Mouse (Mus musculus) left cerebral cortex, adult 18-20 months (tissue): ENCODE results near the gene Slc18a3. TPM values are rescaled to one million over a fixed set of nuclear protein-coding genes. Genes with fewer than 3 reads are reported as not detected.
A peak's percentile ranks its signal among the peaks of the same experiment; 100 is the strongest.

Experiments
- DNase-seq, 2 experiments: peaks; one replicate each; pipeline ENCODE4 v3.0.0; 2021 to 2022; ENCODE audit warnings: low spot score in 2 of 2, mixed read lengths in 1 of 2
- long read RNA-seq, 2 experiments: library from polyadenylated mRNA; stranded (forward); transcript quantifications; one replicate each; pipeline ENCODE4 v2.0.0; 2021
- total RNA-seq, 2 experiments: library from RNA; stranded (reverse); gene quantifications; 2 replicates each; pipeline ENCODE4 v1.2.3; 2021

The Slc18a3 gene
- 1 to 10 TPM; 1.2 to 1.3 TPM for total RNA-seq
- long read RNA-seq, experiment 1, partial matches to known transcripts, result 0 of 1 reads
- long read RNA-seq, experiment 1, other reads (novel, unspliced or antisense), result 0 of 1 reads
- long read RNA-seq, experiment 2, result 0 reads

DNA sequence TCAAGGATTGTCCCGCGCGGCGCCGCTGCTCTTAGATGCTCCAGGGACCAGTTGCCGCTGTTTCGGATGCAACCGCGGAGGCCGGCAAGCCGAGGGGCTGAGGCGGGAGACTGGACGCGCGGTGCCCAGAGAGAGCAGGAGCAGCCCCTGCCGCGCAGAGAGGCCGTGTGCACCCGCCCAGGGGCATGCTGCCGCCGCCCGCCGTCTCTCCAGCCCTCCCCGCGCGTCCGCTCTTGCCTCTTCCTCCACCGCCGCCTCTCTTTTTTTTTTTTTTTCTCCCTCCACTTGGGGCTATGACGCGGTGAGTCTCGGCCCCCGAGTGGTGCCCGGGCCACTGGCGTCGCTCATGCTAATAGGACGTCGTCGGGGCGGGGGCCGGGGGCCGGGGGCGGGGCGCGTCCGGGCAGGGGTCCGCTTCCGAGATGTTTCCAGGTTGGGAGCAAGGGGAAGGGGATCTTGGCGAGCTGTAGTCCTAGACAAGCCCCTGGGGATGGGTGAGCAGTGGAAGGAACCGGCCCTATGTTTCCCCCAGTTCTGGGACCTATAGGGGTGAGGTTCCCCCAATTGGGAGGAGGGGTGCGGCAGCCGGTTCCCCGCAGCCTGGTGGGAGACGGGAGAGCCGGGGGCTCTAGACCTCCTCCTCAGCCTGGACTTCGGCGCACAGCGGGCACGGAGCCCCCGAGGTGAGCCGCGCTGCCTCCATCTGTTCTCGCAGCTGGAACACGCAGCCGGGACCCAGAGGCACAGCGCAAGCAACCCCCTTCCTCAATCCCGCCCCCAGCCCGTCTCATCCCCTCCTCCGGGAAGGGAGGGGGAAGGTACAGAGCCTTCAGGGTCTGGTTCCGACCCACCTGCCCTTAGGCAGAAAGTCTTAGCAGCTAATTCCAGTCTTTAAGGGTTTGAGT, at the start of gene Slc18a3:
Slc18a3 (minus strand) TSS at position 250 of the 905 bp plus-strand sequence.
- no peak for DNase-seq

DNA sequence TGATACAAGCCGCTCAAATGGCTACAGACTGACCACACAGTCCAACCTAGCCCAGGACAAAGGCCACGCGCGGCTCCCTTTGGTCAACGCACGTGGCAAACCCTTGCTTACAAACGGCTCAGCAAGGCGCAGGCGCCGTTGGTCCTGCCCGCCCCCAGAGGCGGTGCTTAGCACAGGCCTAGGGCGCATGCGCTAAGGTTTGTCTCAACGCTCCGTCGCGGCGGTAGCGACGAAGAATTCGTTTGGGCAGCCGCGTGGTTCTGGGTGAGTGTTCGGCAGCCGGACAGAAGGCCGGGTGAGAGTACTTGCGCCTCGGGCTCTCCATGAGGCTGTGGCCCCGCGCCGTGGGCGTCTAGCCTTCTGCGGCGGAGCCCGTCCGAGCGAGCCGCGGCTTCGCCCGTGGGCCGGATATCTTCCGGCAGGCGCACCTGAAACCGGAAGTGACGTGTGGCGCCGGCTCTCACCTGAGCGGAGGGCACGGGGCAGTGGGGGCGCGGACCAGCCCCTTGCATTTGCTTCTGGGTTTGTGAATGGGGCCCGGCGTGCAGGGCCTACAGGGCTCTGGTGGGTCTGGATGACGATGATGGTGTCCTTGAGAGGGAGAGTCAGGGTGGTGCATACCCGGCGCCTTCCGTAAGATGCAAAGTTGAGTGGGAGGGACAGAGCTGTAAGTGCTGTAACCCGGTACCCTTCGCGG, 48.8 kb upstream of the Slc18a3 start, which contains the start of gene Ercc6:
Ercc6 (plus strand) TSS at position 186 of the 697 bp plus-strand sequence.
- peak; percentile 93 to 94 for DNase-seq

DNA sequence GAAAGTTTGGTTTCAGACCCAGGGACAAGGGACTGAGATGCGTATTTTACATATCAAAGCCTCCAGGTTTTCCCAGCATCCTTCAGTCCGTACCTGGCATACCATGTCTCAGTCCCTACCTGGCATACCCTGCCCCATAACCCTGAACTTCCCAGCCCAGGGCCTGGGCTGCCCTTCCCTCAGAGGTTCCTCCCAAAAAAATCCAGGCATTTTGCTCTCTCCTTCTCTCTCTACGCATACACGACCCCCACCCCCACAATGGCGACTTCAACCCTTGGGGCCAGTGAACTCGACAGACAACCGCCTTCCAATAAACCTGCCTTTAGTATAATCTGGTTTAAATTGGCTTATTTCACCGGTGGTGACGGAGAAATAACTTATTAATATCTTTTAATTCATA, 48.3 kb upstream of the Slc18a3 start:
- no peak for DNase-seq

DNA sequence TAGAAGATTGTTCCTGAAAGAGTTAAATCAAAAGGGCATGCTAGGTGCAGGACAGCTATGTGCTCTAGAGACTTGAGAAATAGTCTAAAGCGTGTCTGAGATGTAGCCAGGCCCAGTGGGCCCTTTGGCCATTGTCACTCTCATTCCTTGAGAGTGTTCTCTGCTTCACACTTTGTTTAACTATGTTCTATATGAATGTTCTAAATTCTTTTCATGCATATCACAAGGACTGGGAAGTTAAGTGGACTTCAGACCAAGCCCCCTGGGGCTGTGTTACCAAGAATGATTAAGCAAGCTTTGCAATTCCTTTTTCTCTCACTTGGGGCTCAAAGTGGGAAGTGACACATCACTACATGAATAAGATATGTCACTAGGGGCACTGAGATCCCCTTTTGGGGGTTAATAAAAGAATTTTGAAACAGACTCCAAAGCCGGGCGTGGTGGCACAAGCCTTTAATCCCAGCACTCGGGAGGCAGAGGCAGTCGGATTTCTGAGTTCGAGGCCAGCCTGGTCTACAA, 44.9 kb upstream of the Slc18a3 start:
- DNase-seq, result no peak

DNA sequence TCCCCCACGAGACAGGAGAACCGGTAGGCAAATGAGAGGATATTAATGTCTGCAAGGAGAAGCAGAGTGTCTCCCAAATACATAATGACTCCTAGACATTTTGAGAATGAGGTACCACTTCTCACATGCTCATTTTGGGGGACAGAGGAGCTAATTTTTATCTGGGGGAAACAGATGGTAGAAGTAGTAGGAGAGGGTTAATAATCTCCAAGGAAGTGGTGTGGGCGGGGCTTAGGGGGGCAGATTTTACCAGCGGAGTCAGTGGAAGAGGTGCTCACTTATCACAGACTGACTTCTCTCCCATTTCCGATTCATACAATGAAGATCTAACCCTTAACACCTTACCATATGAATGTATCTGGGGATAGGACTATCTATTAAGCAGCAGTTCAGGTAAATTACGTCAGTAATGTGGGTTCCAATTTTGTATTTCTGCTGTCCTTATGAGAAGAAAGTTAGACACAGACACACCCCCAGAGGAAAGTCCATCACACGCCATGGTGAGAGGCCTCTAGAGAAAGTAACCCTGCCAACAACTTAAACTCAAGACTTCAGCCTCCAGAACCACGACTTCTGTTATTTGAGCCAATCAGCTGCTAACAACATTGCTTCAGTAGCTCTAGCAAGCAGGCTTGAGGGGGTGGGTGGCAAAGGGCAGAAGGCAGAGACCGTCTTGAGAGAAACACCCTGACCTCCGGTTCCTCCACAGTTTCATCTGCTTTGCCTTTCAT, 43.6 kb upstream of the Slc18a3 start:
- DNase-seq, result no peak

DNA sequence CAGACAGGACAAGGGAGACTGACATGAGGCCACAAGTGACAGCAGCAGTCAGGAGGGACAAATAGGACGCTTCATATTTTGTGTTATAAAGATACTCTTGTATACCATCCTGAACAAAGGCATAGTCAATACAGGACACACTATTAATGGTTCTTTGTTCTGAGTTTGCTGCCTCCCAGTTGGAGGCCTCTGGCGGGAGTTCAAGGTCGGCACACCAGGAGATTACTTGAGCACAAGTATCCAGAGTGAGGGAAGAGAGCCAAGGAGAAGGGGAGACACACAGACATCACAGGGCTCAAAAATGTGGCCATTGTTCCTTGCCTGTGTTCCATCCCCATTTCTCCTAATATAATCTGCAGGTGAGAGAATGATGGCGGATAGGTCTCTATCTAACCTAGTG, 42.6 kb upstream of the Slc18a3 start:
- no peak for DNase-seq

DNA sequence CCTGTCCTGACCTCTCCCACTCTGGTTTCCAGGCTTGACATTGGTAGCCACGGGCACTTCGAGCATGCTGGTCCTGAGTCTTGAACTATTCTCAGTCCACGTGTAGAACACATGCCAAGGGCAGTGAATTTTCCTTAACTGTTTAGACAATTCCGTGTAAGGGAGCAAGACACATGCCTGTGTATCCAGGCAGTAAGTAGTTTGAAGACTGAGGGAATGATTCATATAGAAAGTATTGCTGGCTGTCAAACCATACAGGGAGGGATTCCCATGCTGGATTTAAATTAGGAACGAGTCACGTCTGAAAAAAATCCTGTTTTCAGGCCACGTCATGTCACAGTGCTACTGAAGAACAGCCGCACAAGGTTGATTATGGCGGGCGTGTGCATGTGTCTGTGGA, 41.7 kb upstream of the Slc18a3 start:
- no peak for DNase-seq

DNA sequence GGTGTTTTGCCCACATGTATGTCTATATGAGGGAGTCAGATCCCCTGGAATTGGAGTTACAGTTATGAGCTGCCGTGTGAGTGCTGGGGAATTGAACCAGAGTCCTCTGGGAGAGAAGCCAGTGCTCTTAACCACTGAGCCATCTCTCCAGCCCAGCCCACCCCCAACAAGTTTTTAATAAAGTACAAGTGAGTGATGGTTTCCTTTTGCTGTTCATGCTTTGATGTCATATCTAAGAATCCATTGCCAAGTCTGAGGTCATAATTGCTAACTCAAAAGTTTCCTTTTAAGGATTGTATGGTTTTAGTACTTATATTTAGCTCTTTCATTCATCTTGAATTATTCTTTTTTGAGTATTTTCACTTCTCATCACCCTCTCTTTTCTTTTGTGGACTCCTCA, 39.2 kb upstream of the Slc18a3 start:
- no peak for DNase-seq

DNA sequence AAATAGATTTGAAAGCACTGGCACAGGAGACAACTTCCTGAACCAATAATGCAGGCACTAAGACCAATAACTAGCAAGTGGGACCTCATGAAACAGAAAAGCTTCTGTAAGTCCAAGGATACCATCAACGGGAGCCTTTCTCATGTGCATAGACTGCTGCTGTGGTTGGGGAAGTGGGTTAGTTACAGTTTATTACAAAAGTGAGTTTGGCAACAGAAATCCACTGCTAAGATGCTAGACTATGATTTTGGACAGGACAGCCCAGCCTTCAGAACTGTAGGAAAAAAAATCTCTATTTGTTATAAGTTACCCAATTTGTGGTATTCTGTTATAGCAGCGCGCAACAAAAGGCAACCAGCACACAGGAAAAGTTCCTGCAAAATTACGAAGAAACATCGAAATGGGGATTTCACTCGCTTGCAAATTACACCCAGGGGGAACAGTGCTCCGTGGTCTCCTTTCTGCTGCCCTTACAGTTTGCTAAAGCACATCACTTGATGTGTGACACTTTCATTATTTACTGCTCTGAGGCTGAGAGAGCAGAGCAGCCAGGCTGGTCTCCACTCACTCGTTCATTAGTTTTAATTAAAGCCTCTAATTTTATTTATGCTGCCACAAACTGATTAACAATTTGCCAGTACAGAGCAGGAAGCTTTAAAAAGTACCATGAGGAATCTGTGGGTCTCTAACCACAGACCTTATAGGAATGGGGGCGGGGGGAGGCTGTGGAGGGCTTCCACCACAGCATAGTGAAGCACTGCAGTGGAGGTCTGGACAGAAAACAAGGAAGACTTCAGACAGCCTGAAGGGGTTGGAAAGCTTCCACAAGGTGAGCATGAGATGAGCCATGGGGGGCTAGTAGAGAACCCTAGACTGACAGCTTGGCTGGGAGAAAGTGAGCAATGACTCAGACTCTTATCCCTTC, 38.4 kb upstream of the Slc18a3 start:
- no peak for DNase-seq

DNA sequence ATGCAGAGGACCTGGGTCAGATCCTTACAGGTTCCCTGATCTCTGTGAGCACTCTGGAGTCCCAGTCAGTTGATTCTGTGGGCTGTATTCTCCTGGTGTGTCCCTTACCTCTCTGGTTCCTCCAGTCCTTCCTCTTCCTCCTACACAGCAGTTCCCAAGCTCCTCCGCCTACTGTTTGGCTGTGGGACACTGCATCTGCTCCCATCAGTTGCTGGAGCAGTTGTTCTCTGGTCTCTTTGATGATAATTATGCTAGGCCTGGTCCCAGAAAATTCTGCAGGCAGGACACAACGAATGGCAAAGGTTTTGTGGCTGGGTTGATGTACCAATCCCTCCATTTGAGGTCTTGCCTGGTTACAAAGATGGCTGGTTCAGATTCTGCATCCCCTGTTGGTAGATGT, 36.7 kb upstream of the Slc18a3 start:
- no peak for DNase-seq

DNA sequence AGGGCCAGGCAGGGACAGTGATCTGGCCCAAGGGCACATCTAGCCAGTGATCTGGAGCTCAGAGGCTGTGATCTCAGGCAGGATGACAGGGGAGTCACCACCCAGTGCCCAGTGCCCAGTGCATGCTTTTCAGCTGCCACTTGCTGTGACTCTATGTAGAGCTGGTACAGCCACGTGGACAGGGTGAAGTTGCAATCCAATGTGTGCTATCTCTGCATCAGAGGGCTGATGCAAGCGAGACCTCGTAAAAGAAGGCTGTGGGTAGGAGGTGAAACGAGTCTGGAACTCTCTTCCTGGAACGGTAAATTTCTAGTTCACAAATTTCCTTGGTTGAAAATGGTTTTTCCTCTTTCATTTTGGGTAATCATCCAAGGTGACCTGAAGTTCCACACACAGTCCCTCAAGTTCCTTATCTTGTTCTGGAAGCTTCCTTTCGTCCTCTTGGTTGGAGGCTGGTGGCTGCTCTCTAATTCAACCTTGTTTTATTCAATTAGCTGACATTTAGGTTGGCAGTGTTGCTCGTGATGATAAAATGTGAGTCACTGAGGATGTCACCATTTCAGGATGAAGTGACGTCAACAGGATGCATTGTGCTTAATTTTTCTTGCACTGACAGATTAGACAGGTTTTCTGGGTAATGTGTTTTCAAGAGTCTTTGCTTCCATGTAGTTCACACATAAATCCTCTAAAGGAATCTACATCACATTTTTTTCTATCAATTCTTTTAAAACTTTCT, 31.6 kb upstream of the Slc18a3 start:
- DNase-seq, result no peak

DNA sequence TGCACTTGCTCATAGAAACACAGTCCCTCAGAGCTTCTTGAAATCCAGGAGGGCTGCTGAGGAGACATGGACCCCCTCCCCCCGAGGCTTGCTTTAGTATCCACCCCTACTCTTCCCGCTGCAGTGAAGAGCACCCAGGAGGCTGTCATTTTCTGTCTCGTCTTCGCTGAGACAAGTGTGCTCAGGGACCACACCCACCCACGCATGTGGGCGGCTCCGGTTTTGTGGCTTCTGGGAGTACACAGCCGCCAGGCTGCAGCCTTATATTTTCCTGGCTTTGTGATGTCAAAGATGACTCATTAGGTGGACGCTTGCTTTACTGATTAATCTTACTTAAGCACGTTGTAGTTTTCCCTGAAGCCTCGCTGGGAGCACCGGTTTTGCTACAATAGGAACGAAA, 27.9 kb upstream of the Slc18a3 start:
- DNase-seq, result peak; percentile 34 to 52

DNA sequence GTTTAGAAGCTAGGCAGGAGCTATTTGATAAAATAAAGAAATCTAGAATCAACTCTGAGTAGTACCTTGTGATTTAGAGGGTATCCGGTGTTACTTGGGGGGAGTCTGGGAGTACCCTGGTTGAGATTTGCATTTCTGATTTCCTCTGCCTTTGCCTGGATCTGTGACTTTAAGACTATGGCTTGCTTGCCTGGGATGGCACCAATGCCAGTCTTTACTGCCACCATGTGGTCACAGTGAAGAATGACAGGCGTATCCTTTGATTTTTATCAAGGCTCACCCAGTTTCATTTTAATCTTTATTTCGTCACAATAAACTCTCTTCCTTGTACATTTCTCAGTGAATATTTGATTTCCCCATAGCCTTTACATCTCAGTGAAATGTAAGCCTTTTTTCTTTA, 17.4 kb upstream of the Slc18a3 start:
- no peak for DNase-seq

DNA sequence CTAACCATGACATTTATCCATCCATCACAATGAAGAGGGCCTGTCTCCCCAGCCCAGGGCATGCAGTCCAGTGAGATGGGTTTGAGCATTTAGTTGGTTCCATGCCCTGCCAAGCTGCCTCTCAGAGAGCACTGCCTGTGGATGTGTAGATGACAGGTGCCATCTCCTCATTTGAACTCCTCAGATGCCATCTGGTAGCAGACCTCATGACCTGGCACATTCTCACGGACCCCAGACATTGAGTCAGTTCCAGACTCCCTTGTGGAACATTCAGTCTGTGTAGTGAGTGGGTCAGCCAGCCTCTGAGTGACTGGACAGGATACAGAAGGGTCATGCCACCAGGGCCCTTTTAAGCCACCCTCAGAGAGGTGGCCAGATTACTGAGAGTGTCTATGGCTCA, 12.9 kb upstream of the Slc18a3 start:
- no peak for DNase-seq

DNA sequence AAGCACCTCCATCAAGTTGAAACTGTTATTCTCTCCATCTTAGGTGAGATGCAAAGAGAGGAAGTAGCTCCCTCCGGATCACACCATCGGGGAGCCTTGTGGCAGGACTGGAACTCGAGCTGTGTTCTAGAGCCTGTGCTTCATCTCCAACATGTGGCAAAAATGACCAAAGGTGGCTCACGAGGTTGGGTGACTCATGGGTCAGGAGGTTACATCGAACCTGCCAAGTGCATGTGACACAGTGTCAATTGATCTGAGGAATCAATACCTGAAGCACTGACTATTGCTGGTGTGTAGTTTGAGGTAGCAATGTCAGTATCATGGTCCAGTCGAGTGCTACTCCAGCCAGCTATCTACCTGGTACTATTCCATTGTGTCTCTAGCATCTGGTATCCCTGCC, 11.9 kb upstream of the Slc18a3 start:
- no peak for DNase-seq

DNA sequence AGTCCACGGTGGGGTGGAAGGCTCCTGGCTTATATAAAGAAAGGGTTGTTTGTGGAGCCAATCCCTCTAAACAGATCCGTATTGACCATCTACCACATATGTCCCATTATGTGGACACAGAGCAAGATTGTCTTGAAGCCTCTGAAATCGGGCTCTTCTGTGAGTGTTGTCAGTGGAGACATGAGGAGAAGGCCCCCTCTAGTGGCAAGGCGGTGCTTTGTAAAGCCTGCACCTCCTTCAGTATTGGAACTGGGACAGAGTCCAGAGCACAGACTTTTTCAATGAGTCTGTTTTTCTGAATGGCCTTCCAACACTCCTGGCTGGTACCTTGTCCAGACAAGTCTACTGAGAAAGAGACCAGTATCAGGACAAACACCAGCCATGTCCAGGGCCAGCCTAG, 8.3 kb upstream of the Slc18a3 start:
- peak; percentile 70 to 77 for DNase-seq

DNA sequence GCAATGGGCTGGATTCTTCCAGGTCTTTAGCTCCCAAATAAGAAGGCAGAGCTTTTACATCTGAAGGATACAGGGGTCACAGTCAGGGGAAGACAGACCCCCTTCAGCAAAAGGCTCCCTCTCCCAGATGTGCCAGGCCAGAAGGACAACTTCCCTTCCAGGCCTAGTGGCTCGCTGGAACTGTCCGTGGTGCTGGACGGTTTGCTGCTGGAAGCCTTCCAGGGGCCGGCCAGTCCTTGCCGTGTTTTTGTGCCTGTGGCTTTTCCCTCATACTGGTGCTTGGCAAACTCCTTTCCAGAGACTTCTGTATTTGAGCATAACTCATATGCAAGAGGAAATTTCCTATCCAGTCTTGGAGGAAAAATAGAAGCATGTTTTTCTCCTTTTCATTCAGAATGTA, 3.0 kb upstream of the Slc18a3 start:
- DNase-seq, result no peak

DNA sequence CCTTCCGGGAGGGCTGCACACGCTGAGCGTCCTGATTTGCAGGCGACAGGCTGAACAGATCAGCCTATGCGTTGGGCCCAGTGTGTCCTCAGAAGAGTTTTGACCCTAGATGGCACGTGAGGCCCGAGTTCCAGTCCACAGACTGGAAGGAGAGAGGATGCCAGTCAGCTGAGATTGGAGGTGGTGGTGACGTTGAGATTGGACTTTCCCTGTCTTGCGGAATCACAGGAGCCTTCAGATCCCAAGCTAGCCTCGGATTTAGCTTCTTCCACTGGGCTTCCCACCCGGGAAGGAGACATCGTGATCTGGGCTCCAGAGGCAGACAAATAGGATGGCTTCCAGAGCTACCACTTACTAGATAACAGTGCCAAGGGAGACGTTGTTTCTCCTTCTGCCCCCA, 1.2 kb upstream of the Slc18a3 start, which contains the start of gene Chat:
Chat (minus strand) TSS at position 101 of the 400 bp plus-strand sequence.
- no peak for DNase-seq

DNA sequence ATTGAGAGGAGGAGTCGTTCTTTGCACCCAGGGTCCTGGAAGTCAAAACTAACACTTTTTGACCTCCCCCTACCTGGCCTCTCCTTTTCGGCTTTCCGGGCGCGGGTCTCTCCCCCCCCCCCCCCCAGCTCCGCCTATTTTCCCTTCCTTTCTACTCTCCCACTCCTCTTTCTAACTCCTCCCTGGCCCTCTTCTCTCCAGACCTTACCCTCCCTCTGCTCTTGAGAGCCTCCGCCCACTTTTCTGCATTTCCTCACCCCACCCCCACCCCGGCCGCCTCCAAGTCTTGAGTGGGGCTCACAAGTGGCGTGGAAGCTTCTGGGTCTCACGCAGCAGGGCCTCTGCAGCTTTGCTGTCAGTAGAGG, 838 bp upstream of the Slc18a3 start:
- DNase-seq, result no peak
